Mouse (Mus musculus) MEL (cell line): ENCODE results near the gene Erv3.

ENCODE experiments used
- CTCF ChIP-seq, 3 experiments: IDR thresholded peaks in 2 of 3; conservative IDR thresholded peaks in 1 of 3; 2 replicates each; pipeline ENCODE4 v1.5.1; 2011 to 2012; ENCODE audit warnings: low read length in 3 of 3, low read depth in 2 of 3, mild to moderate bottlenecking in 2 of 3, improper control_type of control experiment in 1 of 3, inconsistent platforms in 1 of 3, mixed read lengths in 1 of 3, moderate library complexity in 1 of 3; ENCODE audit not compliant: control insufficient read depth in 1 of 3, insufficient read depth in 1 of 3, poor library complexity in 1 of 3, severe bottlenecking in 1 of 3
- EP300 ChIP-seq, 2 experiments: IDR thresholded peaks; 2 replicates each; pipeline ENCODE4 v1.6.1; 2011; ENCODE audit warnings: improper control_type of control experiment in 2 of 2, low read length in 2 of 2, low read depth in 1 of 2, mild to moderate bottlenecking in 1 of 2
- NRF1 ChIP-seq: IDR thresholded peaks from 2 replicates; pipeline ENCODE4 v1.6.1; 2014; ENCODE audit warnings: low read depth, mild to moderate bottlenecking, inconsistent platforms, low read length, improper control_type of control experiment, moderate library complexity; ENCODE audit not compliant: poor library complexity, insufficient read depth, severe bottlenecking
- POLR2A ChIP-seq, 2 experiments: IDR thresholded peaks; 2 replicates each; pipeline ENCODE4 v1.6.1; 2011 to 2012; ENCODE audit warnings: low read length in 2 of 2, mild to moderate bottlenecking in 2 of 2, control low read depth in 1 of 2, improper control_type of control experiment in 1 of 2, low read depth in 1 of 2, moderate library complexity in 1 of 2; ENCODE audit not compliant: control insufficient read depth in 1 of 2, insufficient read depth in 1 of 2, poor library complexity in 1 of 2
- RCOR1 ChIP-seq: IDR thresholded peaks from 2 replicates; pipeline ENCODE4 v1.6.1; 2012; ENCODE audit warnings: low read depth, mild to moderate bottlenecking, inconsistent platforms, low read length, improper control_type of control experiment
- USF1 ChIP-seq: IDR thresholded peaks from 2 replicates; pipeline ENCODE4 v1.6.1; 2014; ENCODE audit warnings: low read depth, mild to moderate bottlenecking, inconsistent platforms, low read length, improper control_type of control experiment, moderate library complexity
- USF2 ChIP-seq, 2 experiments: IDR thresholded peaks; 2 replicates each; pipeline ENCODE4 v1.6.1; 2011 to 2012; ENCODE audit warnings: improper control_type of control experiment in 2 of 2, low read length in 2 of 2, borderline replicate concordance in 1 of 2, inconsistent platforms in 1 of 2, low read depth in 1 of 2, mild to moderate bottlenecking in 1 of 2; ENCODE audit not compliant: insufficient read depth in 1 of 2
- ZKSCAN1 ChIP-seq: IDR thresholded peaks from 2 replicates; pipeline ENCODE4 v1.6.1; 2012; ENCODE audit warnings: low read depth, mild to moderate bottlenecking, inconsistent platforms, low read length, improper control_type of control experiment, moderate library complexity
- ZMIZ1 ChIP-seq: IDR thresholded peaks from 2 replicates; pipeline ENCODE4 v1.6.1; 2012; ENCODE audit warnings: low read depth, mild to moderate bottlenecking, inconsistent platforms, low read length, improper control_type of control experiment, moderate library complexity

DNA sequence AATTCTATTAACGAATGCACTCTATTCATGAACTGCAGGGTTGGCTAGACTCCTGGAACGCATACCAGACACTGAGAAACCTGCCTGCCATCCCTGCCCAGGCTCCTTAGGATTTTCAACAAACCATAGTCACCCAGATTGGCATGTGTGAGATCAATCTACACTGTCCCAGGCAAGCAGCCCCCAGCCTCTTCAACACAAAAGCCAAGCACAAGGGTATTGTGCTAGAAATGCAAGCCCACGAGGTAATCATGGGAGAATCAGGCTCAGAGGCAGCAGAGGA is 37.9 kb downstream of the Erv3 start:
- TF ChIP-seq ZMIZ1 (no peak), EP300 (IDR thresholded peaks at IDR 0.05; ENCODE audit: low read depth in 1 of 2, low read length in 2 of 2) (no peak), USF1 (no peak), CTCF (IDR thresholded peaks at IDR 0.05 in 2 of 3, conservative IDR thresholded peaks at IDR 0.05 in 1 of 3; ENCODE audit: control insufficient read depth in 1 of 3, insufficient read depth in 1 of 3, low read depth in 2 of 3, low read length in 3 of 3, poor library complexity in 1 of 3, severe bottlenecking in 1 of 3) (no peak), ZKSCAN1 (no peak), POLR2A (IDR thresholded peaks at IDR 0.05; ENCODE audit: control insufficient read depth in 1 of 2, insufficient read depth in 1 of 2, low read depth in 1 of 2, low read length in 2 of 2, poor library complexity in 1 of 2) (no peak), NRF1 (no peak), RCOR1 (no peak), USF2 (IDR thresholded peaks at IDR 0.05; ENCODE audit: borderline replicate concordance in 1 of 2, insufficient read depth in 1 of 2, low read depth in 1 of 2, low read length in 2 of 2) (no peak)
